Mouse (Mus musculus) activated CD4-positive, CD25-positive, alpha-beta regulatory T cell (primary cell): ENCODE measurements around the gene Smchd1. TPM values are rescaled to one million over a fixed set of nuclear protein-coding genes. Genes with fewer than 3 reads are reported as not detected.

Source experiments
- polyA plus RNA-seq, 2 experiments: library from polyadenylated mRNA; unstranded; fragments of 100-300 nt; shearing (Covaris generic); gene quantifications; one replicate each; pipeline ENCODE4 v1.2.1; 2017

The Smchd1 gene
- 100 to 1,000 TPM; 153 to 171 TPM for polyA plus RNA-seq

GRCm38 (mm10) chr17:71474762-71475704, at the start of gene Smchd1:
Gene Smchd1 (minus strand): TSS chr17:71475343.

GRCm38 (mm10) chr17:71459818-71460217, 15.3 kb downstream of the Smchd1 start, which contains the start of gene Gm4707:
Gene Gm4707 (minus strand): TSS chr17:71459918.

GRCm38 (mm10) chr17:71311340-71312171, 163.6 kb downstream of the Smchd1 start, which contains the start of gene Emilin2:
Gene Emilin2 (minus strand): TSS chr17:71311978.

Other genes with a start within 250 kb of the Smchd1 start
- 1 to 10 TPM in 1 of 2 experiments, not detected in 1; 1.1 TPM for gene Emilin2, start 163.4 kb downstream of the Smchd1 start, polyA plus RNA-seq
- 1 to 10 TPM; 3.9 to 6.3 TPM for gene Gm4707, start 15.4 kb downstream of the Smchd1 start, polyA plus RNA-seq
- gene Ndc80, start 51.5 kb upstream of the Smchd1 start, polyA plus RNA-seq: 10 to 100 TPM; 14.2 to 19.2 TPM
- 1 to 10 TPM in 1 of 2 experiments, under 1 TPM in 1; 0.79 to 1.0 TPM for gene Spdya, start 76.7 kb upstream of the Smchd1 start, polyA plus RNA-seq
- 100 to 1,000 TPM in 1 of 2 experiments, 10 to 100 TPM in 1; 86.2 to 134 TPM for gene Wdr43, start 140.6 kb upstream of the Smchd1 start, polyA plus RNA-seq
- under 1 TPM in 1 of 2 experiments, not detected in 1; 0.05 TPM for gene Togaram2, start 197.9 kb upstream of the Smchd1 start, polyA plus RNA-seq